Mouse (Mus musculus) stomach, postnatal 0 days (tissue): ENCODE results near the gene Ccdc97.

ENCODE experiments used
- CTCF ChIP-seq: IDR thresholded peaks from 2 replicates; pipeline ENCODE4 v1.5.1; 2016; ENCODE audit warnings: antibody characterized with exemption, low read depth, mild to moderate bottlenecking, moderate library complexity
- EP300 ChIP-seq: optimal IDR thresholded peaks from 2 replicates; pipeline ENCODE3; 2016; ENCODE audit warnings: antibody characterized with exemption

DNA sequence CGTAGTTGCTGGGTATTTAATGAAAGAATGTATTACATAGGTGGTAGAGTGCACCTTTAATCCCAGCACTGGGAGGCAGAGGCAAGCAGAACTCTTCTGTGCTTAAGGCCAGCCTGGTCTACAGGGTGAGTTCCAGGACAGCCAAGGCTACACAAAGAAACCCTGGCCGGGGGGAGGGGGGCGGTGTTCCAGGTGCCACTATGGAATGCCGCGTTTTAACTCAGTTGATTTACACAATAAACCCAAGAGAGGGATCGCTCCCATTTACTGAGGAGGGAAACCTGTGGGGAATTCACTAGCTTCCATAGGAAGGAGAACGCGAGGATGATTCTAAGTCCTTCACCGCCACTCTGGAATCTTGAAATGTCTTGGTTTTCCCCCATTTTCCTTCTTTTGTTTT is 49.3 kb downstream of the Ccdc97 start:
- no peak for TF ChIP-seq EP300
- TF ChIP-seq CTCF, result no peak
